Mouse (Mus musculus): ENCODE data around the gene Erc2.

GRCm38 (mm10) chr14:28505586-28506375 lies 883.6 kb downstream of the Erc2 start:
- TF ChIP-seq CTCF (IDR thresholded peaks at IDR 0.05; ENCODE audit: low read depth, low read length) (no peak), POLR2A (IDR thresholded peaks at IDR 0.05; ENCODE audit: extremely low read depth, insufficient read depth, low read length) (no peak)
